Mouse (Mus musculus) frontal cortex, postnatal 25 days (tissue): ENCODE data around the gene Sertad1.
A peak's percentile ranks its signal among the peaks of the same experiment; 100 is the strongest.

Experiments used
- DNase-seq, 2 experiments: peaks; one replicate each; pipeline ENCODE4 v3.0.0; 2022; ENCODE audit warnings: low spot score in 2 of 2

The Sertad1 gene

GRCm38 (mm10) chr7:27486770-27487697 is at the start of gene Sertad1:
Gene Sertad1, plus strand, starts transcription at chr7:27486910.
- DNase-seq: peak; percentile 97 to 99

DNA sequence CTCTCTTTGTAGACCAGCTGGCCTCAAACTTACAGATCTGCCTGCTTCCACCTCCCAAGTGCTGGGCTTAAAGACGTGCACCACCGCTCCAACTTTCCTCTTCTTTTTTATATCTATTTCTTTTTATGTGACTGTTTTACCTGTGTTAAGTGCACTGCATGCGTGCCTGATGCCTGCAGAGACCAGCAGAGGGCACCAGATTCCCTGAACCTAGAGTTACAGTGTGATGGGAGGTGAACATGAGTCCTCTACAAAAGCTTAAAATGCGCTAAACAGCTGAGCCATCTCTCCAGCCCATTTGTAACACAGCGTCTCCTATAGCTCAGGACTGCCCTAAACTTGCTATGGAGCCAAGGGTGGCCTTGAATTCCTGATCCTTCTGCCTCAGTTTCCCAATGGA is 49.2 kb upstream of the Sertad1 start:
- no peak for DNase-seq

- no peak for DNase-seq
Observed at GRCm38 (mm10) chr7:27440014-27440413, 46.7 kb upstream of the Sertad1 start.

GRCm38 (mm10) chr7:27446051-27446450 is 40.7 kb upstream of the Sertad1 start:
- DNase-seq: no peak

- peak; percentile 38 to 62 for DNase-seq
Observed at GRCm38 (mm10) chr7:27446521-27447418, 39.9 kb upstream of the Sertad1 start.

GRCm38 (mm10) chr7:27447419-27448286 is 39.1 kb upstream of the Sertad1 start, which contains the start of the genes Sptbn4 and Blvrb:
Gene Sptbn4, minus strand, starts transcription at chr7:27447686.
Gene Blvrb, plus strand, starts transcription at chr7:27447978.
- peak; percentile 85 to 94 for DNase-seq

DNA sequence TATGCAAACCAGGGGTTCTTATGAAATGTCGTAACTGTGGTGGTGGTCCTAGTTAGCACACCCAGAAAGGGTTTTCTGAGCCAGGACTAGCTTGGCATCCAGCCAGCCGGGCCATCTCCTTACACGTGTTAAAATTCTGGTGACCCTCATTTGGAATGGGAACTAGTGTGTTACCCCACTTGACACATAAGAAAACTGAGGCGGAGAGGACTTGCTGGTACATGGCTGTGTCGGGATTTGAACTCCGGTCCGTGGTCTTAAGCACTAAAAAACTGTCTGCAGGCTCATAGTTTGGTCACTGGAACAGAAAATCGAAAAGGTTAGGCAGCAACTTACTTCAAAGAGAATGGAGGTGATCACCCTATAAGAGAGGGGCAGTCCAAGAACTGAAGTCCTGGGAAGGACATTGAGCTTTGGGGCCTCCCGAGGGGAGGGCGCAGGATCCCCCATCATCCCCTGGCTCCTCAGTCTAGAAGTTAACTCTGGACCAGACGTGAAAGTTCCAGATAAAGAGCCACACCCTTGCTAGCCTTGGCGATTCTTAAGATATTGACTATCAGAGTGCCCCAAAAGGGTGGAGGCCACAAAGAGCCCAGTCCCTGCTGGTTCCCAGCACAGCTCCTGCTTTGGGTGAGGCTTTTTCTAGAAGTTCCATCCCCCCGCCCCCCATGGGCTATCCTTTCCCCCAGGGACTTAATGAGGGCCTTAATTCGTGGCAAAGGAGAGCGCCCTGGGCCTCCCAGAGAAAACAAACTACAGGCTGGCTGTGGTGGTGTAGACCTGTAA is 38.1 kb upstream of the Sertad1 start:
- no peak for DNase-seq

DNA sequence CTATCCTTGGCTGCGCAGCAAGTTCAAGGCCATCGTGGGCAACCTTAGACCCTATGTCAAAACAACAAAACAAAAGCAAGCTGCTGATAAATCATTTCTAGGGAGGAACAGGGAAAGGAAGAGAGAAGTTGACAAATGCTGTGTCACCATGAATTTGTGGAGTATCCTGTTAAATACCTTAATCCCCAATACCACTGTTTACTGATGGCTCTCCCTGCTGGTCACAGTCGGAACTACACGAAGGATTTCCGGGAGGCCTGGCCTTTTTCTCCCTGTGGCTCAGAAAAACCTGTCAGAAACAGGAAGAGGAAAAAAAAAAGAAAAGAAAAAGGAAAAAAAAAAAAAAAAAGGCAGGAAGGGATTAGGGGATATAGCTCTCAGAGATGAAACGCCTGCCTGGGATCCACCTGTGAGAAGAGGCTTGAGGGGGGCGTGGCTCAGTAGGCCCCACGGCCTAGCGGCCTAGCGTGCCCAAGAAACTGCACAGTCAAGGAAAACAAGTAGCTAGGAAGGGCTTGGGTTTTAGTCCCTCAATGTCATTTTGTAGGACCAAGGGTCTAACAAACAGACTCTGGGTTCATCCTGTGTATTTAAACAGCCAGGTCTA is 37.4 kb upstream of the Sertad1 start:
- DNase-seq: peak; percentile 54 to 57

- DNase-seq: no peak
Observed at GRCm38 (mm10) chr7:27451359-27451758, 35.4 kb upstream of the Sertad1 start.

DNA sequence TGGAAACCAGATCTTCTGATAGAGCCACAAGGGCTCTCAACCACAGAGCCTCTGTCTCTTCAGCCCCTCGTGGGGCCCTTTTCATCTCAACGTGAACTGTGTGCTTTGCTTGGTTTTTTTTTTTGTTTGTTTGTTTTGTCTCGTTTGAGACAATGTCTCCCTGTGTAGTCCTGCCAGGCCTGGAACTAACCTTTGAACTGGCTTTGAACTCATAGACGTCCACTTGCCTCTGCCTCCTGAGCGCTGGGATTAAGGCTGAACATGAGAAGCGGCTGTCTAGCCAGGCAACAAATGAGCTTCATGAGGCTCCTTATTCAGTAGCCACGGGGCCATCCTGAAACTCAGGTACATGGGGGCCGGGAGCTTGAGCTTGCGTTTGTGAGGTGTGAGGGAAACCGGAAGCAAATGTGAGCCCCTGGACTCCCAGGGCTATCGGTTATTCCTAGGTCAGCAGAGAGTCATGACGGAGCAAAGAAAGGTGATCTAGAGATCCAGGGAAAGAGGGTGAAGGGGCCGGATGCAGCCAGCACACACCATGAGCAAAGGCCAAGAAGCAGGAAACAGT is 34.4 kb upstream of the Sertad1 start:
- DNase-seq: no peak

GRCm38 (mm10) chr7:27454461-27455121 is 32.1 kb upstream of the Sertad1 start:
- DNase-seq: no peak

DNA sequence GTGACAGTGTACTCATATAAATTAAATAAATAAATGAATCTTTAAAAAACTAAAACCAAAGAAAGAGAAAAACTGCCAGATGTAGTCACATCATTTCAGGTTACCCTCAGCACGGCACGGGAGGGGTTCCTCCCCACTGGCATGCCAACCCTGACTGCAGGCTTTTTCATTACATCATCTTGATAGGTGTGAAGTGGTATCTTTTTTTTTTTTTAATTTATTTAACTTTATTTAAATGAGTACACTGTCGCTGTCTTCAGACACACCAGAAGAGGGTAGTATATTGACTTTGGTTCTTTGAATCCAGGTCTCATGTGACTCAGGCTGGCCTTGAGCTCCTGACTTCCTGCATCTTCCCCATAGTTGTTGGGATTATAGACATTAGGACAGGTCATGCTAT is 31.4 kb upstream of the Sertad1 start:
- DNase-seq: no peak

GRCm38 (mm10) chr7:27458614-27459013 is 28.1 kb upstream of the Sertad1 start:
- no peak for DNase-seq

DNA sequence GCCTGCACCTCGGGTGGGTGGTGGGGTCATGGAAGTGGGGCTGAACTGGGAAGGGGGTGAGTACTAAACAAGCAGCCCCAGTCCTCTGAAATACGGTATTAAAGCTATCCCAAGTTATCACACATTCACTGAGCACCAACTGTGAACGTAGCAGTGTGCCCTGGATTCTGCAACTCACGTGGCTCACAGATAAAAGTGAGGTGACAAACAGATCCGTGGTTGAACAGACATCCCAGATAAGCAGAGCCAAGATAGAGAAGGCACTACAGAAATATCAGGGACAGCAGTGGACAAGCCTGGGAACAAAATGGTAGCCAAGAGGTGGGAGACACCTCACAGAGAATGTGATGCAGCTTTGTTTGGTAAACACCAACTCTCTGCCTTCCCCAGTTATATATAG is 27.1 kb upstream of the Sertad1 start:
- no peak for DNase-seq

DNA sequence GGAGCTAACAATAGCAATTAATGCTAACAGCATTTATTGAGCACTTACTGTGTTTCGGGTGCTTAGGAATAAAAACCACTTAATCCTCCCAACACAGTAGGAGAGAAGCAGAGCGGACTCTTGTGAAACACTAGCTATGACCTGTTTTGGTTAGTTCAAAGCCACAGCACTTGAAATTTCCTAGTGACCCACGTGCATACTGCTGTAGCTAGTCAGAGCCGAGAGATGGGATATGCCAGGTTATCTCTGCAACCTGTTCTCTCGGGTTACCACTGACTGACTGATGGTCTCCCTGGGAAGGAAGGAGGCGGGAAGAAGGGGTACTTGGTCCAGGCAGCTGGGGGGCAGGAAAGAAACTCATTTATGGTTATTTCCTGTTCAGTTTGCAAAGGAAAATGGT is 26.2 kb upstream of the Sertad1 start:
- no peak for DNase-seq

DNA sequence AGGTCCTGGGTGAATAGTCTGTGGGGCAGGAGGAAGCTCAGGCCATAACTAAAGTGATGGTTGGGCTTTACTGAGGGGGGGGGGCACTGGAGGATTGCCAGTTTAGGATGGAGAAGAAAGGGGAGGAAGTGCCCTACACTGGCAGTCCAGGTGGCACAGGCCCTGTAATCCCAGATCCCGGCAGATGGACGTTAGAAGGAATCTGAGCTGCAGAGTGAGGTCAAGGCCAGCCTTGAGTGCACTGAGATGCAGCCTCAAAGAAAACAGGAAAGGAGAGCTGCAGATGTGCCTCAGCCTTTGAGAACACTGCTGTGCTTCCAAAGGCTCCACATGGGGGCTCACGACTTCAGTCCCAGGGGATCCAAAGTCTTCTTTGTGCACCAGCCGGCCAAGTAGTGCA is 19.1 kb upstream of the Sertad1 start:
- DNase-seq: no peak

DNA sequence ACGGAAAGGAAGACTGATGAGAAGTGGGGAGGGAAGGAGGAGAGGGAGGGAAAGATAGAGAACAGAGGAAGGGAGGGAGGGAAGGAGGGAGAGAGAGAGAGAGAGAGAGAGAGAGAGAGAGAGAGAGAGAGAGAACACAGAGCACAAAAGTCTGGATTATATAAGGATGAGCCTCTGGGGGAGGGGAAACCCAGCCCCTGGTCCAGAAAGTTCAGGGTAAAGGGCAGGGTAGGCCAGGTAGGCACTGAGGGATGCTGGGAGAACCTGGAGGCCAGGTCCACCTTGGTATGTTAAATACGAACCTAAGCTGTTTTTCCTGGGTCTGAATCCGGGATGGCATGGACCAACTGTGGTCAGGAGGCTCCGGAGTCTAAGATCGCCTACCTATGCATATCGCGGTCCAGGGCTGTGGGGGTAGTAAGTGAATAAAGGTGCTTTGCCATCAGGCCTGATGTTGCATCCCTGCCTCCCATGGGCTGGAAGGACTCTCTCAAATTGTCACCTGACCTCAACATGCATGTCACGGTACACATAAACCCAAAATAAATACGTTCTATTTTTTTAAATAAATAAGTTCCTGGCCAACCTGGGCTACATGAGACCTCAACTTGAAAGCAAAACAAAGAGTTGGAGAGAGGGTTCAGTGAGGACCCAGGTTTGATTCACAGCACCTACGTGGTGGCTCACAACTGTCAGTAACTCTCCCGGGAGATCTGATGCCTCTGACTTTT is 15.2 kb upstream of the Sertad1 start:
- no peak for DNase-seq

DNA sequence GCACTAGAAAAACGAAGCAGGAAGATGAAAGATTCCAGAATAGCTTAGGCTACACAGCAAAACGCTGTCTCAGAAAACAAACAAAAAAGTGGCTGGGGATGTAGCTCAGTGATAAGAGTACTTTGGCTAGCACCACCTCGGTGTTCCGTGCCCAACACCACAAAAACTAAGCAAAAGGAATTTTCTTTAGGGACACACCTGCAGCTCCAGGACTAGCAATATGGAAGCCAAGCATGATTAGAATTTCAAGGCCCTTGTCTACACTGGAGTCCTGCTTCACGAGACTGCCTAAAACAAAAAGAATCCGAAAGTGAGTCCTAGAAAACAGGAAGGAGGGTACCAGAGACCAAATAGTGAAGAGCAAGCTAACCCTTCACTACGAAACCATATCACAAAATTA is 14.1 kb upstream of the Sertad1 start:
- no peak for DNase-seq
